Mouse (Mus musculus) olfactory bulb, adult 2 months (tissue): ENCODE results near the gene Qk.

ENCODE experiments used
- CTCF ChIP-seq: fragments of 200-500 bp; IDR thresholded peaks from 2 replicates; pipeline ENCODE4 v1.5.1; 2012; ENCODE audit warnings: low read depth, mild to moderate bottlenecking, low read length, moderate library complexity; ENCODE audit not compliant: insufficient read depth
- POLR2A ChIP-seq: fragments of 200-500 bp; IDR thresholded peaks from 2 replicates; pipeline ENCODE4 v1.6.1; 2012; ENCODE audit warnings: mild to moderate bottlenecking, low read depth, low read length, moderate library complexity; ENCODE audit not compliant: insufficient read depth

- no peak for TF ChIP-seq CTCF
- no peak for TF ChIP-seq POLR2A
These were observed 8.0 kb upstream of the Qk start for GRCm38 (mm10) chr17:10327584-10328210.
